Mouse (Mus musculus): ENCODE results near the gene Gm10320.

Gm10320 gene

DNA sequence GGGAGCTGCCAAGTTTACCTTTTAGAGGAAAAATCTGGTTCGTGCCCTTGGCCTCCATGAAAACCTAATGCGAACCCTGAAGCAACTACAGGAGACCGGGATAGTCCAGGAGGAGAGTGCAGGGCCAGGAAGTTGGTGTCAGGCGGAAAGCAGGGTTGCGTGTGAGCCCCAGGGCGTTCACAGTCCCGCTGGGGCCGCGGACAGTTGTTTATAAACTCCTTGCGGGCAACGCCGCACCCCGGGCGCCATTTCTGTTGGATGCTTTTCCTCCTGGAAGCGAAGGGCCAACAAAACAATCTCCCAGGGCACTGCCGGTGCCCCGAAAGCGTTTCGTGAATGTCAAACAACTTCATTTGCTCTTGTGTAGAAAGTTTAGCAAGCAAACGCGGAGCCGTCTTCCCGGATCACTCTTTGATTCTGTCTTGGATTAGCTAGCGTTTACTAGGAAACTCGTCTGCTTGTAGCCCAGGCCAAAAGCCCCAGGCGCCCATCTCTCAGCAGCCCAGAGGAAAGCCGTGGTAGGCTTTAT is 11.1 kb upstream of the Gm10320 start:
- no peak for DNase-seq

GRCm38 (mm10) chr13:98502236-98502812 is 10.5 kb upstream of the Gm10320 start:
- DNase-seq: no peak

- no peak for DNase-seq
Measured at GRCm38 (mm10) chr13:98501321-98501720, 9.5 kb upstream of the Gm10320 start.

DNA sequence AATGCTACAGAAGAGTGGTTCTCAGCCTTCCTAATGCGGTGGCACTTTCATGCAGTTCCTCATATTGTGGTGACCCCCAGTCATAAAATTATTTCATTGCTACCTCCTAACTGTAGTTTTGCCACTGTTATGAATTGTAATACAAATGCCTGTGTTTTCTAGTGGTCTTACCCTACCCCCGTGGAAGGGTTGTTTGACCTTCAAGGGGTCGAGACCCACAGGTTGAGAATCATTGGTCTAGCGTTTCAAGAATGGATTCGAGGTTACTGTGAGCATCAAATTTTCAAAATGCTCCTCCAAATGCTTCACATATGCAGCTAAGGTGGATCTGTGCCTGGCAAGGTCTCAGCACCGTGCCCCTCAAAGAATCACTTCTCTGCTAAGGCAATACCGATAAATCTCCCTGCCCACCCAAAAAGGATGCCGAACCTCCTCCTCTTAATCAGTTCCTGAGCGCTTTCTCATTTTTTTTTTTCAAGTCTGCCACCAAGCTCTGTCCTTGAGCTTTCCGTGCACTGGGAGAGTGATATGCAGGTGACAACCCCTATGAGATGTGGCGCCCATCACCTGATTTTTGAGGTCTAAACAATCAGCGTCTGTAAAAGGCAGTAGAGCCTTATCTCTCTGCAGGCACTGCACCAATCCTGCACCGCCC is 8.8 kb upstream of the Gm10320 start:
- DNase-seq: no peak

DNA sequence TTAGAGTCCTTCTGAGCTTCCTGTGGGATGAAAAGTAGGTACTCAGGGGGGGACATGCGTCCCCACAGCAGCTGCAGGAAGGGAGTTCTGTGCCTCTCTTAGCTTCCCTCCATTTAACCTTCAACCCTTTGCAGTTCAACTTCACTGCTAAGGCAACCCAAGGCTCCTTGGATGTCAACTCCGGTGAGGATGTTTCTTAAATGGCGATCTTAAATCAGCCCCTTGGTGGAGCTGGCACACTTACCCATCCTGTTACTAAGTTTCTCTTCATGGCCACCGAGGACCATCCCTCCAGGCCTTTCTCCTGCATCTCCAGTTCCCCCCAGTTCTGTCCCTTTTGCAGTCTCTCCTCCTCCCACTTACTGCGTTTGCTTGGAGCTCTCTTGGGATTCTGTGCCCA is 6.8 kb upstream of the Gm10320 start:
- DNase-seq: no peak

DNA sequence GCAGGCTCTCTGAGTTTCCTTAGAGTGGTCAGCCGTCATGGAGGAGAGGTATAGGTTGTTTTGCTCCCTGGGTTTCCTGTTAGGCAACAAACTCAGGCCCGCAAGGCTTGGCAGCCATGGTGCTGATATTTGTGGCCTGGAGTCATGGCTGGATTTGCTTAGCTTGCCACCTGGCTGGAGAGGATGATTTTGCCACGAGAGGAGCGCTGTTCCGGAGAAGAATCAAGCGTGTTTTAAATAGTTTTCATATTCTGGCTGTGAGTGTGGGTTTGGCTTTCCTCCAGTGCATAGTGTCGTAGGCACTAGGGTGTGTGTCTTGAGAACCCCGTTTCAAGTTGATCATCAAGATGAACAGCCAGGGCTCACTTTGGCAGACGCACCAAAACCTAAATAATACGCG is 6.3 kb upstream of the Gm10320 start:
- DNase-seq: no peak

DNA sequence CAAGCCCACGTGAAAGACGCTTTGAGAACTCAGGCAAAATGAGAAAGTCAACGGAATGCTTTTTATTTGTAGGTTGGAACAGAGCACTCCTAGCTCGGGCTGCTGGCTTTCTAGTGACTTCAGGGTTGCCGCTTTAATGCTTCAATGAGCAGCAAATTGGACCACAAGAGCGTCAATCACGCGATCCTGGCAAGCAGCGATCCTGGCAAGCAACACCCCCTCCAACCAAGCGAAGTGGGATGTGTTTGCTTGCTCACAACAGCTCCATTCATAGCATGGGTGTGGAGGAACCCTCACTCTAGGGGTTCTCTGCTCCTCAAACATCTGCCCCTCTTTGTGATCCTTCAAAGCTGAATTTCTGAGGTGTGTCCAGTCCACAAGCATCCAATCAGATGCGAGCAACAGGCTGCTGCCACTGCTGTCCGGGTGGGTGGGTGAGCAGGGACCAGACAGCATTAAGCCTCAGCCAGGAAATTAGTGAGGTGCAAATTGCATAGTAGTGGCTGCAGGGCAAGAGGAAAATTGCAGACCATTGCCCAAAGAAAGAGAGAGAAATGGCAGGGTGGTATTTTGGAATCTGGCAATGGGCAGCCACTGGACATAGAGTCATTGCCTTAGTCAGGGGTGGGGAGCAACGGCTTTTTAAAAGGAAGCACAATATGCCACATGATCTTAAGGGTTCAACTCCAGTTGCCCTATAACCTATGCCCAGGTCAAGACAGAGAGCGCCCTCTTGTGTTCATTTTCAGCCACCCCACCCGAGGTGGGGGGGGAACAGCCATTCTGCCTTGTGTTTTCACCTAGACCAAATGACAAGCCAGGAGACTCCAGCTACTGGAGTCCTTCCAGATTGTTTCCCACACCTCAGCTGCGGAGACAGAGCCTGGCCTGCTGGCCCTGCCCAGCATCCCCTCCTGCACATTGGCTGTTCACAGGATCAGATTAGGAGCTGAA is 5.4 kb upstream of the Gm10320 start:
- no peak for DNase-seq

DNA sequence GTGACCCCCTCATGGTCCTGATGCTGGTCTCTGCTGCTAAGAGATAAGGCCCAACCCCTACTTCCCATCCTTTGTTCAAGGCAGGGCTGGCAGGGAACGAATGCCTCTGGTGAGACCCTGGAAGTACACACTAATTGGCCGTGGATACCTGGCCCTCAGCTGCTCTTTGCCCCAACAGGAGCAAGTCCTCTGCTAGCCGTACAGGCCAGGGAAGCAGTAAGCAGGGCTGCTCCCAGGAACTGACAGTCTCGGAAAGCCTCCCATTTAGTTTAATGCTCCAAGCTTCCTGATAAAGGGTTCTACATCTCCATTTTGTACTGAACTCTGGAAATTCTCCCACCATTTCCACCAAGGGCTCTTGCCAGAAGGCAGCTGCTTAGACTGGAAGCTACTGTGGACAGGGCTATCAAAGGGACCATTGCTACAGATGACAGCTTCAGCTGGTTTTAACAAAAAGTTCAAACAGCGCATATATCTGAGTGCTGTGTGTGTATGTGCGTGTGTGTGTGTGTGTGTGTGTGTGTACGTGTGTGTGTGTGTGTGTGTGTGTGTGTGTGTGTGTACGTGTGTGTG is 2.8 kb upstream of the Gm10320 start:
- no peak for DNase-seq

DNA sequence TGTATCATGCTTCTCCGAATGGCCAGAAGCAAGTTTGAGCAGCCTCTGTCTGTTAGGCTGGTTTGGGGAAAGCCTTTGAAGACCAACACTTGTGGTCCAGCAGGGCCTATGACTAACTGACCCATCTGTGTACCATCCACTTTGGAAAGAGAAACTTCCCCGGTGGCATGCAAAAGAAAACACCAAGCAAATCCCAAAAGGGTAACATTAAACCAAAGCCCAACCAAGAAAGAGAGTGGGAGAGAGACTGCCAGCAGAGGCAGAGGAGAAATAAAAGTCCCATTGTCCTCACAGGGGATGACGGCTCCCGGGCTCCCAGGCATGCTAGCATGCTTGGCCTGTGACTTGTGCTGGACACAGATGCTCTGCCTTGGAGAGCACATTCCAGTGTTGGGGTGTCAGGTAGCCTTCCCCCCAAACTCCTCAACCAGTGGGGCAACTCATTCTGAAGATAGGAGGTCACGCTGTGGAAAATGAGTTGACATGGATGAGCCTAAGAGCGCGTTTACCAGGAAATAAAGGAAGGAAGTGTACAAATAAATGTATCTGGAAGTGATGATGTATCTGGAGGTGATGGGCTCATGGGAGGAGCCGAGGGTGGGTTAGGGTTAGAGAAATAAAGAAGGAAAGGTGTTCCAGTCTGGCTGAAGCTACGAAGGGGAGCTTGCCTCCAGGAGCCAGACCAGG is 911 bp upstream of the Gm10320 start:
- no peak for DNase-seq

- no peak for DNase-seq
Measured at GRCm38 (mm10) chr13:98486726-98487125, 5.1 kb downstream of the Gm10320 start.

- DNase-seq: no peak
Measured at GRCm38 (mm10) chr13:98486161-98486560, 5.6 kb downstream of the Gm10320 start.

DNA sequence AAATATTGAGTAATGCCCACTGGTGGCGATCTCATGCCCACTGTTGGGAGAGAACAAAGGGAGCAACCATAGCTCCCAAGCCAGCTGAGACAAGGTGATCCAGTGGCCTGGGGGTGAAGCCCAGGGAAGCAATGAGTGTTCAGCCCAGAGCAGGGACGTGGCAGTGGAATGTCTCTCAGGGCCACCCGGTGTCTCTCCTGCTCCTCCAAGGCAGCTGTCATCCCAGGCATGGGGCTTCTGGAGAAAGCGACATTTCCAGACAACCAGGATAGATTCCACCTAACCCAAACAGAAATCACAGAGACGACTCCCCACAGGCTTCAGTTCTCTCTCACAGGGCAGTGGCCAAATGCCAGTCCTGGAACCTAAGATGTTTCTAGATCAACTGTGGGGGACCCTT is 6.4 kb downstream of the Gm10320 start:
- DNase-seq: no peak

- no peak for DNase-seq
Measured at GRCm38 (mm10) chr13:98477991-98478390, 13.8 kb downstream of the Gm10320 start.

DNA sequence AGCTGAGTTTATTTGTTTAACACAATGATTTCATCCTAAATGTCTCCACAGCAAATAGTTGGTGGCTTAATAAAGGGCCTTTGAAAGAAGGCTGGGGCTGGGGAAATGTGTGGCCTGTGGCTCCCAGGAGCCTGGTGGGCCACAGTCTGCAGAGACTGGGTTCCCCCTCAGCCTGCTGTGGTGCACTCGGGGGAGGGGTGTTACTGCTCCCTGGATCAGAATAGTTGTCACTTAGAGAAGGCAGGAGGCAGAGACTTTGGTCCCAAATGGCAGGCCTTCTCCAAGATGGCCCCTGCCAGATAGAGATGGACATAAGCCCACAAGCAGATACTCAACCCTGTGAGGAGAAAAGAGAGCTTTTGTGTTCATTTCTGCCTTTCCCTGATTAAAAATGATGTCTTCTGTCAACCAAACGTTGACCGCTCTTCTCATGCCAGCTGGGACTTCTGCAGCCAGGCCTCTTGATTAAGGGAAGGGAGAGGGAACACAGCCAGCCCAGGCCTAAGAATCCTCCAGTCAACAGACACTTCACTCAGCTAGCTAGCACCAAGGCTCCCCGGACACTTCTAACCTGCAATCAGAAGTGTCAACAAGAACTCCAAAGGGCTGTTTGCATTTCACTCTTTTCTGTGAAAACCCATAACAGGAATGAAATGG is 14.8 kb downstream of the Gm10320 start:
- DNase-seq: no peak

- no peak for DNase-seq
Measured at GRCm38 (mm10) chr13:98476175-98476838, 15.5 kb downstream of the Gm10320 start.

DNA sequence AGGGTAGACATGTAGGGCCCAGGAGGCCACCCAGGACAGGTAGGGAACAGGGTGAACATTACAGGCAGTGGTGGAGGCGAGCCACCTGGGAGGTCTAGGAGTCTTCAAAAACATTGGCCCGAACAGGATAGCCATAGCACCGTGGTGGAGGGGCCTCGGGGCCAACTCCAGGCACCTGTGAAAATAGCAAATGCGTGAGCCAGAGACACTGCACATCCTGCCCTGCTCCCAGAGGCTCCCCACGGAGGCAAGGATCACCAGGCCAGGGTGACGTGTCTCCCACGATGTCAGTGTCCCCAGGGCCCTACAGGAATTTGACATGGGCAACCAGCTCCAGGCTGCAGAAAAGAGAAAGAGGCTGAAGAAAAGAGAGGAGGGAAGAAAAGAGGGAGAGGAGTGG is 16.1 kb downstream of the Gm10320 start:
- DNase-seq: no peak

GRCm38 (mm10) chr13:98473034-98473433 is 18.8 kb downstream of the Gm10320 start:
- no peak for DNase-seq

DNA sequence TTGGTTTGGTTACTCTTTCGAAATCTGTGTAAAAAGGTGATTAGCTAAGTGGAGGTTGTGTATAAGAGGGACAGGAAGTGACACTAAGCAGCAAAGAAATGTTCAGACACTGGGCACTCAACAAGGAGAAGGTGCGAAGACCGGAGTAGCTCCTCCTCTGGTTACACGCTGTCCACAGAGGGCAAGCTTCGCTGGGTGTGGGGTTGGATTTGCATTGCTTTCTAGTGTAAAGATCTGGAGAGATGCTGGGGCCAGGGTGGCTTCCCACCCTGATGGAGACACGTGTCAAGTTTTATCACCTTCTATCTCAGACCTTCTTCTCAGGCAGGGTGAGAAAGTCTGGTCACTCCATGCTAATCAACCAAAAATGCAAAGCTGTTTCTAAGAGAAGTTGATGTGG is 20.0 kb downstream of the Gm10320 start:
- DNase-seq: no peak

- no peak for DNase-seq
Measured at GRCm38 (mm10) chr13:98470321-98470720, 21.5 kb downstream of the Gm10320 start.

DNA sequence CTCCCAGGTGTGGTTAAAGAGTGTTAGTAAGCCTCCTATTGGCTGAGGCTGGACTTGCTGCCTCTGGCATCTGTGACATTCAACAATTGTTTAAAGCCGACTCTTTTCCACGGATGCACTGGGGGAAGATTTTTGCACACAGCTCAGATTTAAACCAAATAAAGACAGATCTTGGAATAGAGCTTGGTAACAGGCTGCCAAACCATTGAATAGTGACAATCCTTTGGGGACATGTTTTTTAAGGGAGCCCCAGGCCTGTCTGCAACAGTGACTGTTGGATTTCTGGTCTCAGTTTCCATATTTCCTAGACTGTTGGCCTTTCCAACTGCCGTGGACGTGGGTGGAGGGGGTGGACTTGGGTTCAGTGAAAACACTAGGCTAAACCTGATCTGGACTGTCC is 21.9 kb downstream of the Gm10320 start:
- DNase-seq: no peak

GRCm38 (mm10) chr13:98461467-98461866 is 30.3 kb downstream of the Gm10320 start:
- no peak for DNase-seq

GRCm38 (mm10) chr13:98456398-98456797 is 35.4 kb downstream of the Gm10320 start:
- no peak for DNase-seq

Data from right cerebral cortex, postnatal 14 days (tissue).